Mouse (Mus musculus): ENCODE data around the gene Obscn. TPM values are rescaled to one million over a fixed set of nuclear protein-coding genes. Genes with fewer than 3 reads are reported as not detected.

Gene Obscn
- polyA plus RNA-seq, 1 experiment from 2014 or later = 39.2 TPM

GRCm38 (mm10) chr11:58971796-58972195 lies 164.4 kb downstream of the Obscn start:
- Histone ChIP-seq H3K36me3 (peaks cover 23% of the 10 kb centered on the region), H3K9ac (no peak overlapping the region), H3K4me3 (no peak overlapping the region), H3K27me3 (replicated peaks) (no peaks in the 10 kb centered on the region), H3K4me2 (no peak overlapping the region), H3K9me3 (replicated peaks) (no peaks in the 10 kb centered on the region), H3K27ac (ENCODE audit: poor library complexity, severe bottlenecking) (no peak overlapping the region), H3K4me1 (replicated peaks) (peaks cover 35% of the 10 kb centered on the region)
- 83% methylated on average over 3 of the region's 3 CpGs for whole genome bisulfite sequencing
- ATAC-seq (ENCODE audit: insufficient number of reproducible peaks, low FRiP score) = no peak

DNA sequence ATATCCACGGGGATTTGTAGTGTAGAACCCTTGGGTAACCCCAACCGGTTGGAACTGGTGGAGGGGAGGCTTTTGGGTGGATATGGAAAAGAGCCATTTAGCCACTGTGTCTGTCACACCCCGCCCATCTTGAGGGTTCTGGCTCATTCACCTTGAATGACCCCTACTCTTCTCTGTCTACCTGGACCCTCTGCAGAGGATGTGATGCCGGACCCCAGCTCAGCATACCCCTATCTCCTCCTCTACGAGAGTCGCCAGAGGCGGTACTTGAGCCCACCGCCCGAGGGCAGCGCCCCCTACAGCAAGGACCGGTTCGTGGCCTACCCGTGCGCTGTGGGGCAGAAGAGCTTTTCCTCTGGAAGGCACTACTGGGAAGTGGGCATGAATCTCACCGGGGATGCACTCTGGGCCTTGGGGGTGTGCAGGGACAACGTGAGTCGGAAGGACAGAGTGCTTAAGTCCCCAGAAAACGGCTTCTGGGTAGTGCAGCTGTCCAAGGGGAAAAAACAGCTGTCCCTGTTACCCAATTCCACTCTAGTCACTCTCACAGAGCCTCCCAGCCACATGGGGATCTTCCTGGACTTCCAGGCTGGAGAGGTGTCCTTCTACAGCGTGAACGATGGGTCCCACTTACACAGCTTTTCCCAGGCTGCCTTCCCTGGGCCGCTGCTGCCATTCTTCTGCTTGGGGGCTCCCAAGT lies 165.2 kb downstream of the Obscn start:
- H3K4me3 ChIP-seq = no peak overlapping the region
- no peak overlapping the region for H3K27ac ChIP-seq (ENCODE audit: poor library complexity, severe bottlenecking)
- H3K4me1 ChIP-seq (replicated peaks) = peaks cover 41% of the 10 kb centered on the region
- H3K27me3 ChIP-seq (replicated peaks) = no peaks in the 10 kb centered on the region
- ATAC-seq (ENCODE audit: insufficient number of reproducible peaks, low FRiP score) = no peak
- H3K36me3 ChIP-seq = peaks cover 23% of the 10 kb centered on the region
- H3K4me2 ChIP-seq = no peak overlapping the region
- H3K9ac ChIP-seq = no peak overlapping the region
- no peaks in the 10 kb centered on the region for H3K9me3 ChIP-seq (replicated peaks)
- 86% methylated on average over 21 of the region's 21 CpGs for WGBS

GRCm38 (mm10) chr11:58969659-58970058 lies 166.5 kb downstream of the Obscn start:
- no peak for ATAC-seq (ENCODE audit: insufficient number of reproducible peaks, low FRiP score)
- Histone ChIP-seq H3K4me1 (replicated peaks) (peaks cover 50% of the 10 kb centered on the region), H3K4me2 (no peak overlapping the region), H3K27ac (ENCODE audit: poor library complexity, severe bottlenecking) (no peak overlapping the region), H3K9ac (no peak overlapping the region), H3K9me3 (replicated peaks) (no peaks in the 10 kb centered on the region), H3K36me3 (peaks cover 21% of the 10 kb centered on the region), H3K4me3 (no peak overlapping the region), H3K27me3 (replicated peaks) (0 out of 2 replicates have a peak, but pooled peaks cover 4% of the 10 kb centered on the region)
- 76% methylated on average over 6 of the region's 6 CpGs for WGBS

DNA sequence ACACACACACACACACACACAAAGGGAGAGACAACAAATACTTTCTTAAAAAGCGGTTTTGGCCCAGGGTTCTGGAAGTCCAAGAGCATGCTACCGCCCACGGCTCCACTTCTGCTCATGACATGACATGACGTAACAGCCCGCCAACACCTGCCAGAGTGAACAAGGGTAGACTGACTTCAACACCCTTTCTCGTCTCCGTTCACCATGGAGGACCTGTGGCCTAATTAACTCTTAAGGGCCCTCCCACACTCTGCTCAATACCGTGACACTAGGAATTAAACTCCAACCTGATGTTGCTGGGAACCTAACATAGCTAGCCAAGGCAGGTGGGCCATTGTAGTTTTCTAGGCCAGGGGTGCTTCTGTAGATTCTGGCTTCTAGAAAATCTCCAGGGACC lies 167.2 kb downstream of the Obscn start:
- no peak for ATAC-seq (ENCODE audit: insufficient number of reproducible peaks, low FRiP score)
- 63% methylated on average over 8 of the region's 8 CpGs for WGBS
- Histone ChIP-seq H3K9me3 (replicated peaks) (no peaks in the 10 kb centered on the region), H3K27me3 (replicated peaks) (peaks cover 8% of the 10 kb centered on the region; the same call in 1 of the 2 replicates), H3K4me1 (replicated peaks) (peaks cover 51% of the 10 kb centered on the region), H3K9ac (no peak overlapping the region), H3K4me2 (no peak overlapping the region), H3K4me3 (no peak overlapping the region), H3K27ac (ENCODE audit: poor library complexity, severe bottlenecking) (no peak overlapping the region), H3K36me3 (peaks cover 16% of the 10 kb centered on the region)

GRCm38 (mm10) chr11:58968551-58968950 lies 167.7 kb downstream of the Obscn start:
- 78% methylated on average over 7 of the region's 7 CpGs for WGBS
- Histone ChIP-seq H3K9me3 (replicated peaks) (no peaks in the 10 kb centered on the region), H3K27ac (ENCODE audit: poor library complexity, severe bottlenecking) (no peak overlapping the region), H3K4me2 (no peak overlapping the region), H3K4me1 (replicated peaks) (peaks cover 54% of the 10 kb centered on the region), H3K27me3 (replicated peaks) (peaks cover 13% of the 10 kb centered on the region), H3K4me3 (no peak overlapping the region), H3K36me3 (peaks cover 16% of the 10 kb centered on the region), H3K9ac (no peak overlapping the region)
- peak; percentile 10; the same call in 1 of the 2 replicates for ATAC-seq (ENCODE audit: insufficient number of reproducible peaks, low FRiP score)

- H3K27me3 ChIP-seq (replicated peaks) = peaks cover 23% of the 10 kb centered on the region
- ATAC-seq (ENCODE audit: insufficient number of reproducible peaks, low FRiP score) = no peak
- no peaks in the 10 kb centered on the region for H3K9me3 ChIP-seq (replicated peaks)
- no peak overlapping the region for H3K9ac ChIP-seq
- no peak overlapping the region for H3K4me3 ChIP-seq
- peaks cover 16% of the 10 kb centered on the region for H3K36me3 ChIP-seq
- 95% methylated on average over 1 of the region's 1 CpGs for WGBS
- no peak overlapping the region for H3K27ac ChIP-seq (ENCODE audit: poor library complexity, severe bottlenecking)
- peaks cover 53% of the 10 kb centered on the region for H3K4me1 ChIP-seq (replicated peaks)
- no peak overlapping the region for H3K4me2 ChIP-seq
Measured at GRCm38 (mm10) chr11:58967346-58967745, 168.9 kb downstream of the Obscn start.

GRCm38 (mm10) chr11:58965001-58965760 lies 171.0 kb downstream of the Obscn start:
- 38% methylated on average over 12 of the region's 12 CpGs for WGBS
- peaks cover 6% of the 10 kb centered on the region for H3K9me3 ChIP-seq (replicated peaks)
- peaks cover 8% of the 10 kb centered on the region; the same call in 1 of the 2 replicates for H3K36me3 ChIP-seq
- peaks cover 34% of the 10 kb centered on the region for H3K27me3 ChIP-seq (replicated peaks)
- peak overlapping the region; percentile 20; the same call in 1 of the 2 replicates for H3K4me2 ChIP-seq
- H3K4me3 ChIP-seq = no peak overlapping the region
- peak overlapping the region; percentile 28; the same call in 1 of the 2 replicates for H3K9ac ChIP-seq
- no peak for ATAC-seq (ENCODE audit: insufficient number of reproducible peaks, low FRiP score)
- H3K4me1 ChIP-seq (replicated peaks) = peaks cover 38% of the 10 kb centered on the region
- no peak overlapping the region; the same call in 1 of the 2 replicates for H3K27ac ChIP-seq (ENCODE audit: poor library complexity, severe bottlenecking)

DNA sequence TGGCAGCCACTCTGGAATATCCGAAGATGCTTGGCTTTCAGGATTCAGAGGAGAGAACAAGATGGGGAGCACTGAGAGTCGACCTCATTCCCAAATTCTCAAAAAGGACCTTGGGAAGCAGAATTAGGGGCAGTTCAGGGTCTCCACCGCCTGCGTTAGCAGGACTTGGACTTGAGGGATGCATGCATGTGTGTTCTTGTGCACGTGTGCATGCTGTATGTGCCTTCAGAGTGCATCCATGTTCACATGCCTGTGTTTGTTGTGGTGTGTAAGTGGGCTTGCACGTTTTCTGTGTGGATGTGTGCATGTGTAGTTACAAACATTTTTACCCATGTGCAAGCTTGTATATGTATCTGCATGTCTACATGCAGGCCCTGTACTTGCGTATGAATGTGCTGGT lies 172.0 kb downstream of the Obscn start:
- H3K4me1 ChIP-seq (replicated peaks) = peaks cover 38% of the 10 kb centered on the region
- no peak overlapping the region for H3K4me2 ChIP-seq
- H3K9me3 ChIP-seq (replicated peaks) = peaks cover 6% of the 10 kb centered on the region
- 87% methylated on average over 7 of the region's 7 CpGs for WGBS
- H3K4me3 ChIP-seq = no peak overlapping the region
- no peak overlapping the region for H3K27ac ChIP-seq (ENCODE audit: poor library complexity, severe bottlenecking)
- H3K27me3 ChIP-seq (replicated peaks) = peaks cover 34% of the 10 kb centered on the region
- ATAC-seq (ENCODE audit: insufficient number of reproducible peaks, low FRiP score) = no peak
- H3K36me3 ChIP-seq = peaks cover 8% of the 10 kb centered on the region; the same call in 1 of the 2 replicates
- H3K9ac ChIP-seq = no peak overlapping the region

- 32% methylated on average over 17 of the region's 17 CpGs for WGBS
- ATAC-seq (ENCODE audit: insufficient number of reproducible peaks, low FRiP score) = no peak
- no peak overlapping the region for H3K4me3 ChIP-seq
Measured at GRCm38 (mm10) chr11:58963543-58963942, 172.7 kb downstream of the Obscn start.

GRCm38 (mm10) chr11:58961364-58962177 lies 174.6 kb downstream of the Obscn start:
- Histone ChIP-seq H3K4me1 (replicated peaks) (peaks cover 45% of the 10 kb centered on the region), H3K27me3 (replicated peaks) (peaks cover 34% of the 10 kb centered on the region), H3K36me3 (peaks cover 19% of the 10 kb centered on the region), H3K4me2 (0 out of 2 replicates have a peak overlapping the region, but pooled peaks have one; percentile 23), H3K9ac (no peak overlapping the region), H3K27ac (ENCODE audit: poor library complexity, severe bottlenecking) (no peak overlapping the region), H3K4me3 (peak overlapping the region; percentile 12; the same call in 1 of the 2 replicates), H3K9me3 (replicated peaks) (peaks cover 6% of the 10 kb centered on the region)
- ATAC-seq (ENCODE audit: insufficient number of reproducible peaks, low FRiP score) = no peak
- WGBS = 48% methylated on average over 50 of the region's 50 CpGs

More at GRCm38 (mm10) chr11:58963543-58963942, 172.7 kb downstream of the Obscn start:
- Histone ChIP-seq H3K4me1 (replicated peaks) (peaks cover 35% of the 10 kb centered on the region), H3K27me3 (replicated peaks) (peaks cover 34% of the 10 kb centered on the region), H3K9ac (no peak overlapping the region), H3K27ac (ENCODE audit: poor library complexity, severe bottlenecking) (no peak overlapping the region), H3K9me3 (replicated peaks) (peaks cover 6% of the 10 kb centered on the region), H3K36me3 (peaks cover 5% of the 10 kb centered on the region), H3K4me2 (no peak overlapping the region; the same call in 1 of the 2 replicates)

All from heart, embryonic 12.5 days (tissue).